Mouse (Mus musculus) megakaryocyte, embryonic 14.5 days (primary cell): ENCODE results near the gene Gm49630. TPM values are rescaled to one million over a fixed set of nuclear protein-coding genes. Genes with fewer than 3 reads are reported as not detected.
"Not testable (repeated sequence)": the region's sequence is repeated elsewhere in the genome, so short reads cannot be mapped to it uniquely, and the experiment has no call there.

ENCODE experiments used
- H3K27me3 ChIP-seq: replicated peaks from 2 replicates; pipeline ENCODE3; 2012; ENCODE audit warnings: inconsistent platforms
- H3K36me3 ChIP-seq: replicated peaks from 2 replicates; pipeline ENCODE3; 2012; ENCODE audit warnings: low read length, inconsistent platforms, mixed read lengths
- H3K4me1 ChIP-seq: 2 replicates; pipeline ENCODE4 v1.6.1; 2012; ENCODE audit warnings: inconsistent platforms
- H3K4me3 ChIP-seq: replicated peaks from 2 replicates; pipeline ENCODE3; 2012; ENCODE audit warnings: moderate library complexity, mild to moderate bottlenecking, inconsistent platforms
- H3K9me3 ChIP-seq: 2 replicates; pipeline ENCODE4 v1.6.1; 2012; ENCODE audit warnings: inconsistent platforms
- polyA plus RNA-seq: library from polyadenylated mRNA; stranded (reverse); fragments of >175 nt; gene quantifications from 2 replicates; pipeline ENCODE4 v1.2.3, GENCODE M21; 2012; ENCODE audit warnings: low replicate concordance; ENCODE audit not compliant: insufficient read depth

The Gm49630 gene
- polyA plus RNA-seq, result not detected in 2 replicates

DNA sequence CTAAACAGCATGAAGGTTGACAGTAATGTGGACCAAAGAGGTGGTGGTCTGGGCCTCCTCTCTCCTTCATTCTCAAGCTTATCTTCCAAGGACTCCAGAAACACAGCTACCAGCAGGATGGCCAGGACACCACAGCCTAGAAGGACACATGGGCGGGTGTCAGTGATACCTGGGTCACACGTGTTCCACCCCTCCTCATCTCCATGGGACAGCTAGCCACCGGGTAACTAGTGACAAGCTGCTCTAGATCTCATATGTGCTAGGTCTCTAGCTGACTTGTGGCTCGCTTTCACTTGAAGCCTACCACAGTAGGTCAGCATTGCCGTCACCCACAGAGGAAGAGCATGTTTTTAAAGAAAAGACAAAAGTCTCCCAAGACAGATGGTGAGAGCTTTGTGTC is at the start of gene Gm49630:
Gene Gm49630, minus strand, starts transcription at position 101 of the 400 bp plus-strand sequence.
- not testable (repeated sequence) for H3K4me3 ChIP-seq, H3K9me3 ChIP-seq, H3K36me3 ChIP-seq, H3K4me1 ChIP-seq, H3K27me3 ChIP-seq

DNA sequence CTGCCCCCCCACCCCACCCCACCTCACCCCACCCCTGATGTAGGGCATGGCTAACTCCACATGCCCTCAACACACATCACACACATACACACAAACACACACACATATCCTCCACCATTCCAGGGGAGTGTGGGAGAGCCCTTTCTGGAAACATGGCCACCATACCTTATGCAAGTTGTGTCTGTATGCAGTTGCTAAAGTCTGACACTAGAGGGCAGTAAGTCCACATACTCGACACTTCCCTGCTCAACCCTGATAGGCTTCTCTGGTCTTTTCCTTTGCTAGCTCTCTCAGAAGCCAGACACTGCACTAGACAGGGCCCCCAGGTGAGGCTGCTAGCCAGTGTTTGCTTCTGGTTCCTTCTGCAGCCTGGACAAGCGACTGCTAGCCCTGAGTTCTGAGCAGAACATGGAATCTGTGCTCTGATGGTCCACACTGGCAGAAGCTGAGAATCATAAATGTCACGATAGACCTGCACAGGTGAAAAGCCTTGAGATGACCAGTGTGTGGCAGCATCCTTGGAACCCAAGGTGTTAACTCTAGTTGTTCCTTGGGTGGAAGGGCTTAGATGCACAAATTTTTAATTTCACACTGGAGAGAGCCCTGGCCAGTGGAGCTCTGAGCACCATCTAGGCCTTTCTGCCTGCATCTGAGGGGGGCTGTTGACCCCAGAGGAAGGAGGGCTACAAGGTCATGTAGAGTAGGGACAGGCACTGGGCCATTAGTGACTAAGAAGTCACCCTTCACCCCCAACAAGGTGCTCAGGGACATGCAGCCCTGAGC is 48.6 kb upstream of the Gm49630 start:
- H3K36me3 ChIP-seq, H3K4me1 ChIP-seq, H3K27me3 ChIP-seq, H3K4me3 ChIP-seq, H3K9me3 ChIP-seq: not testable (repeated sequence)

DNA sequence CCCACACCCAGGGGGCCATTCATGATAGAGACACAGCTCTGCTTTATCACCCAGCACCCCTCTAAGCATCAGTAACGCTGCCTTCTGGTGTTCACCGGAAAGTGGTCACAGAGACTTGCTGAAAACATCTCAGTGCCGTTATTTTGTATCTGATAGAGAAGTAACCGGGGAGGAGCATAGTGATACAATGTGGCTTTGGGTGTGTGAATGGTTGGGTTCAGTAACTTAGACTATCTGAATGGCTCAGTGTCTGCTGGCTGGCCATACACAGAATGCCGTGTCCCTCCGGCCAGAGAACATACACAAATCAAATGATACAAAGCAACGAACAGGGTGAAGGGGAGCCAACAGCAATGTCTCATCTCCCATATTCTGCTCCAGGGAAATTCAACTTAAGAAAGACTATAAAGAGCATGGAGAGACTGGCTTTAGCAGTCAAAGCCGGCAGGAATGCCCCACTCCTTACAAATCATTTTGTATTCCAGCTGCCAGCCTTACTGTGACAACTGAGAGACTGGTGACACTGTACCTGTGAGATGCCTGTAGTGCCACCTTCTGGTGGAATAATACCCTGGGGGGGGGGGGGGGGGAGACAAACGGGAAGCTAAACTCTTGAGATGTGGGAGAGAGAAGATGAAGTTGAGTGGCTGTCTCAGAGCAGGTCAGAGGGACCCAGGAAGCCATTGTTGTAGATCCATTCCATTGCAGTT is 43.0 kb upstream of the Gm49630 start:
- not testable (repeated sequence) for H3K36me3 ChIP-seq, H3K4me3 ChIP-seq

DNA sequence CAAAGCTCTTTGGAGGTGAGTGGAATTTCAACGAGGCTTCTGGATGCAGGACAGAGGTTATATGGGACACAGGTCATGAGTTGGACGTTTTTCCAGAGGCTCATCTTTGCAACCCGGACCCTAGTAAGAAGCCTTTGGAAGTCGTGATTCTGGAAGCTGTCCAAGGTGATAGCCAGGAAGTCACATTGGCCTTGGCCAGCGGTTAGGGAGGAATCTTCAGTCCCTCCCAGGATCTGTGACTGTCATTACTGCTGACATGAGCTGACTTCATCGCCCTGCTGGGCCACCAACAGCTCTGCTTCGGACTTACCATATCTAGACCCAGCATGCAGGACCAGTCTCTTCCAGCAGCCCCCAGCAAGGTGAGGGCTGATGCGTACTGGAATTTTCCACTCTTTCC is 41.6 kb upstream of the Gm49630 start:
- H3K4me3 ChIP-seq, H3K27me3 ChIP-seq, H3K9me3 ChIP-seq, H3K4me1 ChIP-seq, H3K36me3 ChIP-seq: not testable (repeated sequence)

More for the DNA sequence above, 43.0 kb upstream of the Gm49630 start:
- H3K9me3 ChIP-seq, H3K27me3 ChIP-seq, H3K4me1 ChIP-seq: not testable (repeated sequence)

DNA sequence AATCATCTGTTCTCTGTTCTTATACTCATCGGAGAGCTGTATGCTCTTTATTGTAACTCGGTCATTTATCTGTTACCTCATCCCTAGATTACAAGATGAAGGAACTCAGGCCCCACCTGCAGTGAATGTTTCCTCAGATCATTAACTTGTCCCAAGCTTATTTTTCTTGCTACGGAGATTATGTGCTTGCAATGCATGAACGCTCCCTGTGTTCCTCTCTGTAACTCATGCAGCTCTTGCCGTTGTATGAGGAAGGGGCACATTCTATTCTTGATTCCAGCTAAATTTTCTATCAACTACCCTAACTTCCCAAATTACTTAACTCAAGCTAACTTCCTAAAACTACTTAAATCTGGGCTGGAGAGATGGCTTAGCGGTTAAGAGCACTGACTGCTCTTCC is 28.0 kb upstream of the Gm49630 start:
- not testable (repeated sequence) for H3K4me1 ChIP-seq, H3K27me3 ChIP-seq, H3K9me3 ChIP-seq, H3K36me3 ChIP-seq, H3K4me3 ChIP-seq

DNA sequence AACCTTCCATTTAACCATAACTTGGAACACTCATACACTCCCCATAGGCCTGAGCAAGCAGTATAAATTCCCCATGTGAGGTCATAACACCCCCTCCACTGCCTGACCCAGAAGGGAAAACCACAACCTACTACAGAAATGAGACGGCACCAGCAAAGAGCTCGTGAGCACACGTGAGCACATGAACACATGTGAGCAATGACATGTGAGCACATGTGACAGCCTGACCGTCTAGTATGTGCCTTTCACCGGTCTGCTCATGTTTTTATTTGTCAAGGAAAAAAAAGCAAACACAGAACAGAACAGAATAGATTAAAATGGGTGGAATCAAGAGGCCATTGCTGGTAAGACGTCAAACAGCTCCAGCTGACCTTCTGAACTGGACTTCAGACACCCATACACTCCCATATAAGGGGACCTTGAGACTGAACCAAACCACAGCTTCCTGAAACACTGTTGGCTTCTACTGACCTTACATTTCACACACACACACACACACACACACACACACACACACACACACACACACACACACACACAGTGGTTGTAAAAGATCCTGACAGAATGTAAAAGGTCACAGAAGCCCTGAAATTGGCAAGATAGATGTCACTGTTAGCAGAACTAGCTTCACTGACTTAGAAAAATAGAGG is 26.5 kb upstream of the Gm49630 start:
- H3K4me1 ChIP-seq, H3K9me3 ChIP-seq, H3K4me3 ChIP-seq, H3K36me3 ChIP-seq, H3K27me3 ChIP-seq: not testable (repeated sequence)

DNA sequence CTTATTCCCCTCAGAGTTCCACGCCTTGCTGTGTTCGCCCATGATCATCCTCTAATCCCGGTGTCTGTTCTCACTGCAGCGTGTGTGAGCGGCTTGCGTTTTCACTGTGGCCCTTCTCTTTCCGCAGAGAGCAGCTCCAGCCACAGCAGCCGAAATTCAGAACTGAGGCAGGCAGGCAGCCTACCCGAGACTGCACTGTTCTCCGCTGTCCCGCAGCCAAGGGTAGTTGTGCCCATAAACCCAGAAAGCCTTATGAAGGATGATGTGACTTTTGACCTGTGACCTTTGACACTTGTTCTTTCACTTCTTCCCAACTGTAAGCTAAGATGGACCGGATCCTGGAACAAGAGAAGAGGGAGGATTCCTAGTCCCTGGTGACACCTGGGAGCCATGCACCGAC is 25.3 kb upstream of the Gm49630 start:
- H3K27me3 ChIP-seq, H3K4me3 ChIP-seq, H3K9me3 ChIP-seq, H3K36me3 ChIP-seq, H3K4me1 ChIP-seq: not testable (repeated sequence)

DNA sequence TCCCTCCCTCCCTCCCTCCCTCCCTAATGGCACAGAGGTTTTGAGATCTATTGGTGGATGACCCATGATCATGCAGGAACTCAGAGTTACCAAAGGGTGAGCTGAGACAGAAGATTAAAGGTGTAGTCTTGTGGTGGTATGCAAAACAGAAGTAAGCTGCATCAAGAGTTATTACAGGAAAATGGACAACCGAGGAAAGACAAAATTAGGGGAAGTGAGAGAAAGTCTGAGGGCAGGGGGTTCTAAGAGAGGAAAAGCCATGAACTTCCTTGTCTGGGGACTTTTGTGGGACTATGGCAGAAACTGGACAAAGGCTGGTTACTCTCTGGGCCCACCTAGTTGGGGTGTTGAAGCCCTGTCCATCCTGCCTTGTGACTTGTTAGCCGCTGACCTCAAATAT is 24.5 kb upstream of the Gm49630 start:
- not testable (repeated sequence) for H3K27me3 ChIP-seq, H3K4me3 ChIP-seq, H3K4me1 ChIP-seq, H3K36me3 ChIP-seq, H3K9me3 ChIP-seq

DNA sequence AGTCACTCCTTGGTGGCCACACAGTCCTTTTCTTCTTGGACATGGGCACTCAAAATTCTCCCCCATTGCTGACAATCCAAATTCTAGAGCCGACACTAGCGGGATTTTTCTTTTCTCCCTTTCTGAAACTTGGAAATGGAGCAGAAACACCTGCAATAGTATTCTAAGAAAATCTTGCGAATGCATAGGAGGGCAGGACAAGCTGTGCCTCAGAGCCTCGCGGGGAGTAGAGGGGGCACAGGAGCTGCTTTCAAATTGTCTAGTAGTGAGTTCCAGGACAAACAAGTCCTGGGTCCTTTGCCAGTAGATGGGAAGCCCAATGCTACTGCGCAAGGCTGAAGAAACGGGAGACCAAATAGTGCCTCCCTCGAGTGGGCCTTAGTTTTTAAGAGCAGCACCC is 23.9 kb upstream of the Gm49630 start:
- H3K36me3 ChIP-seq, H3K27me3 ChIP-seq, H3K4me3 ChIP-seq, H3K9me3 ChIP-seq, H3K4me1 ChIP-seq: not testable (repeated sequence)

DNA sequence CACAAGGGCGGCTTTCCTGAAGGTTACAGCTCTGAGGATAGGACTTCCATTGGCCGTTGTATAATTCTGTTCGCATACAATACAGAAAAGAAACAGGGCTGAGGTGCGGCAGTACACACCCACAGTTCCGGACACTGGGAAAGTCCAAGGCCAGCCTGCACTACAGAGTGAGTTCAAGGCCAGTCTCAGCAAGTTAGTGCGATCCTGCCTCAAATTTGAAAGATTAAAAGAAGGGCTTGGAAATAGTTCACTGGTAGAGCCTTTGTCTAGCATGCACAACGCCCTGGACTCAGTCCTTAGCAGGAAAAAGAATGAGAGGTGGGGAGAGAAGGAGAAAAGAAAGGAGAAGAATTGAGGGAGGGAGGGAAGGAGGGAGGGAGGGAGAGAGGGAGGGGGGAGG is 23.3 kb upstream of the Gm49630 start:
- not testable (repeated sequence) for H3K9me3 ChIP-seq, H3K36me3 ChIP-seq, H3K4me1 ChIP-seq

DNA sequence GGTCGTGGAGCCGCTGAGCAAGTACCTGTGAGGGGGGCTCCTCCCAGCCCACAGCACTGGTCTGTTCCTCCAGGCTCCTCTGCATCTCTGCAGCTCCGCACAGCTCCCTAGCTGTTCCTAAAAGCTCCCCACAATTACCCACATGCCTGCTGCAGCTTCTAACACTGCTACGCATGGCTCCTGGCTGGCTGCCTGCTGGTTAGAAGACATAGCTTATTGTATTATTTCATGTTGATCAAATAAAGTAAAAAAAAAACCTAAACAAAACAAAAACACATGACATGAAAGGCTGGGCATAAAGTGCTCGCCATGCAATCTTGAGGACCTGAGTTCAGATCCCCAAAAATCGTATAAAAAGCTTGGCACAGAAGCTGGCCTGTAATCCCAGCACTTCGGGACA is 18.1 kb upstream of the Gm49630 start:
- H3K9me3 ChIP-seq, H3K4me1 ChIP-seq, H3K27me3 ChIP-seq, H3K36me3 ChIP-seq, H3K4me3 ChIP-seq: not testable (repeated sequence)

More for the DNA sequence above, 23.3 kb upstream of the Gm49630 start:
- H3K4me3 ChIP-seq, H3K27me3 ChIP-seq: not testable (repeated sequence)

DNA sequence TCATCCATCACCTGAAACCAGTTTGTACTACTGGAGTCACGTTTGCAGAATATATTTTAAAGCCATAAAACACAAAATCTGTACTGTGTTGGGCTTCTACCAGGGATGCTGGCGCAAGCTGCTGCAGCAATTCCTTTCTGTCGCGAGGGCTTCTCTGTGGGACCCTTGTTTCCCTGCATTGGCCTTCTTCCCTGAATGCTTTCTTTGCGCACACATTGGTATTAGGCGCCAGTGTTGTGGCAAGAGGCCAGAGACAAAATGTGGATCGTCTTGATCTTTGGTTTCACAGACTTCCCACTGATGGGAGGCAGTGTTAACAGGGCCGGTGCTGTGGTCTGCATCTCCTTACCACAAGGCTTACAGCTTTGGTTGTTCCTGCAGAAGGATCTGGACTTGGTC is 17.2 kb upstream of the Gm49630 start:
- not testable (repeated sequence) for H3K4me3 ChIP-seq, H3K9me3 ChIP-seq, H3K27me3 ChIP-seq, H3K36me3 ChIP-seq, H3K4me1 ChIP-seq

DNA sequence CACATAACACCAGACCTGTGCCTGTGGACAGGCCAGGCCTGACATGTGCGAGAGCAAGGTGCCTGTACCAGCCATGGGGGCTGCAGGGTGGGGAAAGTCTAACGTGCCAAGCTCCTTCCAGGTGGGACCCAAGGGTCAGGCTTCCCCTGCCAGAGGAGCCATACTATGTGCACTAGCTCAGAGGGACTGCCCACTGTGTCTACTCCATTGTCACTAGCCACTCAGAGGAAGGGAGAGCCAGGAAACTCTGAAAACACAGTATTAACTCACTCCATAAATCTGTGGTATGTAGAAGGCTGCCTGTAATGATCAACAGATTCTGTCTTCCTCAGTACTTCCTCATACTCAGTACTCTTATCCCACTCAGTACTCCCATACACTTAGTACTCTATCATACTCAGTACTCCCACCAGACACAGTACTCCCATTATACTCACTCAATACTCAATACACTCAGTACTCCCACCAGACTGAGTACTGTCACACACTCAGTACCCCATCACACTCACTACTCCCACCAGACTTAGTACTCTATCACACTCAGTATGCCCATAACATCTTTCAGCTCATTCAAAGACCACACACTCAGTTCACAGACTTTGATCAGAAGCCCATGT is 16.7 kb upstream of the Gm49630 start:
- not testable (repeated sequence) for H3K4me3 ChIP-seq, H3K36me3 ChIP-seq, H3K4me1 ChIP-seq, H3K9me3 ChIP-seq, H3K27me3 ChIP-seq

DNA sequence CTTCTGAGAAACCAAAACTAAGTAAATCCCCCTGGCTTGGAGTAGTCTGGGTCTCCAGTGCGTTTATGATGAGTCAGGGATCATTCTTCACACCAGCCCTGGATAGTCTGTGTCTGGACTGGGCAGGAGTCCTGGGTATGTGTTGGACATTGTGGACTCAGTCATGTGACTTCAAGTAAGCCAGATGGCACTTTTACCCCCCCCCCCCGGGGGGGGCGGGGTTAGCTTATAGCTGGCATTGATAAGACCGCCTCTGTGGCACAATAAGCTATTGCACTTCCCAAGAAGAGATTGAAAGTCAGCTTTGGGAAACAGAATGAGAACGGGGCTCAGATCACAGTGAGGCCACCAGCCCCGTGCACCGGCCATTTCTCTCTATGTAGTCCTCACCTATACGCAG is 14.2 kb upstream of the Gm49630 start:
- not testable (repeated sequence) for H3K27me3 ChIP-seq, H3K36me3 ChIP-seq, H3K4me1 ChIP-seq, H3K4me3 ChIP-seq, H3K9me3 ChIP-seq

DNA sequence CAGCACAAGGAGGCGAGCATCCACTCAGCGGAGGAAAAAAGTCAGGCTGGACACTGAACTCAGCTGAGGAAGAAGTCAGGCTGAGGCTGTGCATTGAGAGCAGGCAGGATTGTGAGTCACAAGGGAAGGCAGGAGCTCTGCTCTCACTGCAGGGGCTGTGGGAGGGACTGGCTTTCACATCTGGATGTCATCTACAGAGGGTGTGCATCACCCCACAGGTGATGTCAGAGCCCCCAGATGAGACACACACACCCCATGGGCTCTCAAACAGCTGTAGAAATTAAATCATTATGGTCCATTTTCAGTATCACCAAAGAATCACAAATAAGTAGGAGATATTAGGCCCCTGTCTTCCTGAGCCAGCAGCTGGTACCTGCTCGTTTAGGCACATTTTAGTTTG is 13.6 kb upstream of the Gm49630 start, which contains the start of gene Unc93a2:
Gene Unc93a2, minus strand, starts transcription at position 101 of the 400 bp plus-strand sequence.
- not testable (repeated sequence) for H3K4me3 ChIP-seq, H3K9me3 ChIP-seq, H3K4me1 ChIP-seq, H3K27me3 ChIP-seq, H3K36me3 ChIP-seq
